Mouse (Mus musculus) liver, embryonic 13.5 days (tissue): ENCODE results near the gene Nedd9. TPM values are rescaled to one million over a fixed set of nuclear protein-coding genes. Genes with fewer than 3 reads are reported as not detected.
"Not testable (repeated sequence)": the region's sequence is repeated elsewhere in the genome, so short reads cannot be mapped to it uniquely, and the experiment has no call there.

ENCODE experiments used
- ATAC-seq: fragments of 200-750 bp; cut with Nextera tagmentation; 2 replicates; pipeline ENCODE4 v1.8.0; 2017; ENCODE audit warnings: low read depth, mild to moderate bottlenecking, moderate number of reproducible peaks, moderate library complexity
- DNase-seq: peaks from one replicate; pipeline ENCODE4 v3.0.0; 2022
- H3K27ac ChIP-seq: fragments of 300-500 bp; sonication (generic); 2 replicates; pipeline ENCODE4 v1.5.1; 2015; ENCODE audit warnings: moderate library complexity, mild to moderate bottlenecking, inconsistent platforms
- H3K27me3 ChIP-seq: fragments of 300-500 bp; sonication (generic); 2 replicates; pipeline ENCODE4 v1.6.1; 2015; ENCODE audit warnings: mild to moderate bottlenecking, inconsistent platforms
- H3K36me3 ChIP-seq: fragments of 300-500 bp; sonication (generic); 2 replicates; pipeline ENCODE4 v1.6.1; 2015; ENCODE audit warnings: mild to moderate bottlenecking, inconsistent platforms
- H3K4me1 ChIP-seq: fragments of 300-500 bp; sonication (generic); replicated peaks from 2 replicates; pipeline ENCODE4 v1.6.1; 2015; ENCODE audit warnings: inconsistent platforms
- H3K4me2 ChIP-seq: fragments of 300-500 bp; sonication (generic); 2 replicates; pipeline ENCODE4 v1.6.1; 2015; ENCODE audit warnings: inconsistent platforms, mild to moderate bottlenecking, moderate library complexity
- H3K4me3 ChIP-seq: fragments of 300-500 bp; sonication (generic); replicated peaks from 2 replicates; pipeline ENCODE4 v1.5.1; 2015; ENCODE audit warnings: mild to moderate bottlenecking, inconsistent platforms
- H3K9ac ChIP-seq: fragments of 300-500 bp; sonication (generic); 2 replicates; pipeline ENCODE4 v1.6.1; 2015; ENCODE audit warnings: mild to moderate bottlenecking, inconsistent platforms
- H3K9me3 ChIP-seq: fragments of 300-500 bp; sonication (generic); replicated peaks from 2 replicates; pipeline ENCODE4 v1.6.1; 2016; ENCODE audit warnings: inconsistent platforms
- WGBS: fragments of 180-500 bp; shearing (Covaris S2); methylation state at CpG from one replicate; pipeline ENCODE4 v1.1.7; 2015; ENCODE audit not compliant: insufficient replicate concordance; 5-methylcytosine and 5-hydroxymethylcytosine counted together
- polyA plus RNA-seq: library from polyadenylated mRNA; unstranded; fragments of >200 nt; fragmentation: Nextera tagmentation; extraction: Ambion mirVana; gene quantifications from 2 replicates; pipeline ENCODE4 v1.2.1, GENCODE M21; 2015

Gene Nedd9
- polyA plus RNA-seq, 1 experiment from 2014 or later: 1.5 TPM

GRCm38 (mm10) chr13:41378462-41378861, 108.7 kb downstream of the Nedd9 start:
- no peak for ATAC-seq
- Histone ChIP-seq H3K36me3 (no peaks in the 10 kb centered on the region), H3K27me3 (no peaks in the 10 kb centered on the region), H3K4me3 (no peak overlapping the region), H3K9ac (no peak overlapping the region), H3K4me1 (no peaks in the 10 kb centered on the region), H3K9me3 (no peaks in the 10 kb centered on the region), H3K27ac (no peak overlapping the region), H3K4me2 (no peak overlapping the region)
- no peak for DNase-seq
- WGBS: 68% methylated on average over 5 of the region's 5 CpGs

GRCm38 (mm10) chr13:41377856-41378255, 109.3 kb downstream of the Nedd9 start:
- no peaks in the 10 kb centered on the region for H3K36me3 ChIP-seq
- H3K27ac ChIP-seq: no peak overlapping the region
- no peak overlapping the region for H3K4me2 ChIP-seq
- H3K9me3 ChIP-seq: no peaks in the 10 kb centered on the region
- no peaks in the 10 kb centered on the region for H3K4me1 ChIP-seq
- WGBS: 74% methylated on average over 9 of the region's 9 CpGs
- no peak overlapping the region for H3K4me3 ChIP-seq
- ATAC-seq (no peak), DNase-seq (no peak)
- H3K27me3 ChIP-seq: no peaks in the 10 kb centered on the region
- no peak overlapping the region for H3K9ac ChIP-seq

- WGBS: 51% methylated on average over 2 of the region's 2 CpGs
- Histone ChIP-seq H3K36me3 (no peaks in the 10 kb centered on the region), H3K27ac (no peak overlapping the region), H3K27me3 (no peaks in the 10 kb centered on the region), H3K9ac (no peak overlapping the region), H3K4me1 (no peaks in the 10 kb centered on the region), H3K4me3 (no peak overlapping the region), H3K4me2 (no peak overlapping the region), H3K9me3 (no peaks in the 10 kb centered on the region)
- no peak for DNase-seq
- no peak for ATAC-seq
Measured at GRCm38 (mm10) chr13:41377011-41377431, 110.1 kb downstream of the Nedd9 start.

DNA sequence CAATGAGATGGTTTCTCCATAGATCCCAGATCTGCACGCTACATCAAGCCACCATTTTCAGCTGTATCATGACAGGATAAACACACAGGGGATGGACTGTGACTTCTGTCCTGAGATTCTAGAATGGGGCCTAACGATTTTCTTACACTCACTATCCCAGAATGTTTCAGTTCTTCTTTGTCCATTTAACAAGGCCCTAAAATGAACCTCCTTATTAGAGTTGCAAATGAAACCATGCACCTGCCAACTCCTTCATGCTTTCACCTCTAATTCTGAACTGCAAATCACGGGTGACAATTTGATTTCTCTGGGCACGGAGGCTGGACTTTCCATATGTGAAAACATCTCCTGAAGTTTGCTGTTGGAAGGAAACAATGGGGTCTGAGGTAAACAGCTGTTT, 111.1 kb downstream of the Nedd9 start:
- Histone ChIP-seq H3K36me3 (no peaks in the 10 kb centered on the region), H3K4me3 (no peak overlapping the region), H3K9me3 (no peaks in the 10 kb centered on the region), H3K9ac (no peak overlapping the region), H3K27ac (no peak overlapping the region), H3K4me2 (no peak overlapping the region), H3K27me3 (no peaks in the 10 kb centered on the region), H3K4me1 (no peaks in the 10 kb centered on the region)
- DNase-seq (no peak), ATAC-seq (no peak)
- 57% methylated on average over 4 of the region's 4 CpGs for WGBS

- 66% methylated on average over 6 of the region's 6 CpGs for WGBS
- Histone ChIP-seq H3K9me3 (no peaks in the 10 kb centered on the region), H3K4me1 (no peaks in the 10 kb centered on the region), H3K9ac (no peak overlapping the region), H3K4me2 (no peak overlapping the region), H3K4me3 (no peak overlapping the region), H3K27ac (no peak overlapping the region), H3K27me3 (no peaks in the 10 kb centered on the region), H3K36me3 (no peaks in the 10 kb centered on the region)
- no peak for DNase-seq
- ATAC-seq: no peak
Measured at GRCm38 (mm10) chr13:41375696-41376095, 111.5 kb downstream of the Nedd9 start.

GRCm38 (mm10) chr13:41374886-41375285, 112.3 kb downstream of the Nedd9 start:
- Histone ChIP-seq H3K4me3 (no peak overlapping the region), H3K27ac (no peak overlapping the region), H3K9me3 (no peaks in the 10 kb centered on the region), H3K27me3 (no peaks in the 10 kb centered on the region), H3K4me1 (no peaks in the 10 kb centered on the region), H3K36me3 (no peaks in the 10 kb centered on the region), H3K9ac (no peak overlapping the region), H3K4me2 (no peak overlapping the region)
- DNase-seq (no peak), ATAC-seq (no peak)
- 59% methylated on average over 1 of the region's 1 CpGs for WGBS

- Histone ChIP-seq H3K4me2 (no peak overlapping the region), H3K4me3 (no peak overlapping the region), H3K9me3 (no peaks in the 10 kb centered on the region), H3K27ac (no peak overlapping the region), H3K4me1 (no peaks in the 10 kb centered on the region), H3K9ac (no peak overlapping the region), H3K36me3 (no peaks in the 10 kb centered on the region), H3K27me3 (no peaks in the 10 kb centered on the region)
- DNase-seq (no peak), ATAC-seq (no peak)
- WGBS: 52% methylated on average over 8 of the region's 8 CpGs
Measured at GRCm38 (mm10) chr13:41372555-41373460, 114.4 kb downstream of the Nedd9 start.

GRCm38 (mm10) chr13:41371547-41371946, 115.6 kb downstream of the Nedd9 start:
- WGBS: 66% methylated on average over 3 of the region's 3 CpGs
- Histone ChIP-seq H3K27me3 (no peaks in the 10 kb centered on the region), H3K4me2 (no peak overlapping the region), H3K9ac (no peak overlapping the region), H3K27ac (no peak overlapping the region), H3K4me3 (no peak overlapping the region), H3K4me1 (no peaks in the 10 kb centered on the region), H3K36me3 (no peaks in the 10 kb centered on the region), H3K9me3 (no peaks in the 10 kb centered on the region)
- DNase-seq: no peak
- no peak for ATAC-seq

- no peak for ATAC-seq
- no peak overlapping the region for H3K4me2 ChIP-seq
- no peaks in the 10 kb centered on the region for H3K36me3 ChIP-seq
- H3K9me3 ChIP-seq: no peaks in the 10 kb centered on the region
- no peak overlapping the region for H3K27ac ChIP-seq
- no peaks in the 10 kb centered on the region for H3K27me3 ChIP-seq
- H3K4me1 ChIP-seq: no peaks in the 10 kb centered on the region
- H3K9ac ChIP-seq: no peak overlapping the region
- WGBS: 61% methylated on average over 5 of the region's 5 CpGs
- no peak overlapping the region for H3K4me3 ChIP-seq
- no peak for DNase-seq
Measured at GRCm38 (mm10) chr13:41368612-41369011, 118.5 kb downstream of the Nedd9 start.

DNA sequence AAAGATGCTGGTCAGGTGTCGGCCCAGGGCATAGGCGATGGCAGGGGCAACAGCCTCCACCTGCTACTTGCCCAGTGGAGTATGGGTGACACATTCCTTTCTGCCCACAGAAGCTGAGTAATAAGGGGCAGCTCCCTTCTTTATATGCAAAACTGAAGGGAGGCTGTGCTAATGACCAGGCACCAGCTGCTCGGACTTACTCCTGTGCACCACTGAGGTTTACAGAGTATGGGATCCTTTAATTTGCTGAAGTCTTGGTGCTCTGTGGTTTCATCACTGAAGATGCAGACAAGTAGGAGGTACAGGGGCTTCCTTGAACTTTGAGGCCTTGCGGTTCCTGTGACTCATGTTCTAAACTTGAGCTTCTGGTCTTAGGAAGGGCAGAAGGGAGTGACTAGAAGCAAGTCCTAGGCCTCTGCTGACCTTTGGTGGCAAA, 120.0 kb downstream of the Nedd9 start:
- Histone ChIP-seq H3K27me3 (no peaks in the 10 kb centered on the region), H3K9me3 (no peaks in the 10 kb centered on the region), H3K4me3 (no peak overlapping the region), H3K36me3 (no peaks in the 10 kb centered on the region), H3K27ac (no peak overlapping the region), H3K4me1 (no peaks in the 10 kb centered on the region), H3K9ac (no peak overlapping the region), H3K4me2 (no peak overlapping the region)
- 63% methylated on average over 4 of the region's 4 CpGs for WGBS
- DNase-seq (no peak), ATAC-seq (no peak)

- H3K4me1 ChIP-seq, H3K9ac ChIP-seq, H3K4me2 ChIP-seq, H3K4me3 ChIP-seq, H3K27me3 ChIP-seq, H3K27ac ChIP-seq, DNase-seq, H3K9me3 ChIP-seq, H3K36me3 ChIP-seq, ATAC-seq: not testable (repeated sequence)
- 53% methylated on average over 1 of the region's 1 CpGs for WGBS
Measured at GRCm38 (mm10) chr13:41366609-41367008, 120.6 kb downstream of the Nedd9 start.

DNA sequence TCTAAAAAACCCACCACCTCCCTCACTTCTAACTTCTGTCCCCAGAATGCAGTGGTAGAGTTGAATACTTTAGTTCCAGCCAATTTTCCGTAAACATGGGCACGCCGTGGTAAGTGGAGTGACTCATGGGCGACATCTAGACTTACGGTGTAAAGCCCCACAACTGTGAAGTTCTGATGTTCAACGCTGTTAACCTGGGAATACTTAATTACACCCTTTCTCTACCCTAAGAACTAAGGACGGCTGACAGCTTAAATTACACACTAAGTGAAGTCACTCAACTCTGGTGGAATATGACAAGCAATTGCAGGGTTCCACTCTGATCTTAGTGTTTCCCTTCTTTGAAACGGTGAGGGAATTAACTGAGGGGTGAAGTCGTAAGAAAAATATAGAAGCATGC, 122.9 kb downstream of the Nedd9 start:
- Histone ChIP-seq H3K27ac (no peak overlapping the region), H3K4me3 (no peak overlapping the region), H3K4me1 (0 out of 2 replicates have a peak, but pooled peaks cover 7% of the 10 kb centered on the region), H3K9me3 (no peaks in the 10 kb centered on the region), H3K36me3 (no peaks in the 10 kb centered on the region), H3K9ac (no peak overlapping the region), H3K27me3 (peaks cover 18% of the 10 kb centered on the region), H3K4me2 (no peak overlapping the region)
- DNase-seq: no peak
- 76% methylated on average over 9 of the region's 9 CpGs for WGBS
- ATAC-seq: no peak
